Comparison of ENCODE assay signal across 22 mouse cellular contexts in genomic region chr11:116720319-116720865, GRCm38 (mm10). TPM values are rescaled to one million over a fixed set of nuclear protein-coding genes. Genes with fewer than 3 reads are reported as not detected.
"Had no signal": no experiment of that assay in that cellular context is flagged by ENCODE, and none has a peak within 500 bp of the region (broad histone marks: within the 10 kb centered on the region; RNA-seq: fewer than 3 reads in every experiment).

No protein-coding gene starts in this region.

- H3K4me1 ChIP-seq: neural tube, embryonic 12.5 days; stomach, embryonic 15.5 days had no signal

- DNase-seq: liver, postnatal 0 days; lung, adult 2 months; lung, postnatal 14 days; lung, postnatal 36 days; midbrain, embryonic 14.5 days; right cerebral cortex, postnatal 14 days; thymus, adult 2 months; thymus, postnatal 25 days; thymus, postnatal 4 days had no signal

- H3K27me3 ChIP-seq: lung, embryonic 15.5 days; midbrain, embryonic 12.5 days; neural tube, embryonic 12.5 days; stomach, embryonic 15.5 days had no signal

- H3K36me3 ChIP-seq: lung, embryonic 15.5 days; midbrain, embryonic 12.5 days; neural tube, embryonic 12.5 days; stomach, embryonic 15.5 days had no signal

- H3K9me3 ChIP-seq: lung, embryonic 15.5 days; stomach, embryonic 15.5 days had no signal

- H3K4me3 ChIP-seq: lung, embryonic 15.5 days; megakaryocyte, embryonic 14.5 days; midbrain, embryonic 12.5 days; neural tube, embryonic 12.5 days; stomach, embryonic 15.5 days had no signal

- H3K9ac ChIP-seq: liver, postnatal 0 days; lung, embryonic 15.5 days; midbrain, embryonic 12.5 days; neural tube, embryonic 12.5 days; stomach, embryonic 15.5 days had no signal

- H3K27ac ChIP-seq: lung, embryonic 15.5 days; macrophage; midbrain, embryonic 12.5 days; neural tube, embryonic 12.5 days; stomach, embryonic 15.5 days; stomach, postnatal 0 days had no signal

- H3K4me2 ChIP-seq: lung, embryonic 15.5 days; midbrain, embryonic 12.5 days; neural tube, embryonic 12.5 days; stomach, embryonic 15.5 days had no signal

- ATAC-seq: liver, postnatal 0 days; lung, postnatal 0 days had no signal

RNA-seq across cellular contexts. Expression of gene St6galnac1, which starts 54.9 kb away (rescaled TPM):
- total RNA-seq: megakaryocyte progenitor cell, adult 5-6 weeks; midbrain, postnatal 0 days; monocyte, adult 5-6 weeks had no signal
- polyA plus RNA-seq: liver, postnatal 0 days; lung, embryonic 15.5 days; lung, postnatal 0 days; macrophage; midbrain, embryonic 12.5 days; midbrain, embryonic 14.5 days; midbrain, postnatal 0 days; neural tube, embryonic 14.5 days; stomach, embryonic 15.5 days; stomach, postnatal 0 days; urinary bladder, adult 2 months had no signal
